Mouse (Mus musculus) layer of hippocampus, postnatal 36 days (tissue): Measurements from ENCODE around the gene Rab30. TPM values are rescaled to one million over a fixed set of nuclear protein-coding genes. Genes with fewer than 3 reads are reported as not detected.
"Not testable (repeated sequence)": the region's sequence is repeated elsewhere in the genome, so short reads cannot be mapped to it uniquely, and the experiment has no call there.

Experiments
- DNase-seq, 2 experiments: peaks; one replicate each; pipeline ENCODE4 v3.0.0; 2022
- total RNA-seq, 2 experiments: library from RNA; stranded (reverse); gene quantifications; 2 replicates each; pipeline ENCODE4 v1.2.3; 2021

The Rab30 gene
- total RNA-seq: 10 to 100 TPM; 48.7 to 49.2 TPM

DNA sequence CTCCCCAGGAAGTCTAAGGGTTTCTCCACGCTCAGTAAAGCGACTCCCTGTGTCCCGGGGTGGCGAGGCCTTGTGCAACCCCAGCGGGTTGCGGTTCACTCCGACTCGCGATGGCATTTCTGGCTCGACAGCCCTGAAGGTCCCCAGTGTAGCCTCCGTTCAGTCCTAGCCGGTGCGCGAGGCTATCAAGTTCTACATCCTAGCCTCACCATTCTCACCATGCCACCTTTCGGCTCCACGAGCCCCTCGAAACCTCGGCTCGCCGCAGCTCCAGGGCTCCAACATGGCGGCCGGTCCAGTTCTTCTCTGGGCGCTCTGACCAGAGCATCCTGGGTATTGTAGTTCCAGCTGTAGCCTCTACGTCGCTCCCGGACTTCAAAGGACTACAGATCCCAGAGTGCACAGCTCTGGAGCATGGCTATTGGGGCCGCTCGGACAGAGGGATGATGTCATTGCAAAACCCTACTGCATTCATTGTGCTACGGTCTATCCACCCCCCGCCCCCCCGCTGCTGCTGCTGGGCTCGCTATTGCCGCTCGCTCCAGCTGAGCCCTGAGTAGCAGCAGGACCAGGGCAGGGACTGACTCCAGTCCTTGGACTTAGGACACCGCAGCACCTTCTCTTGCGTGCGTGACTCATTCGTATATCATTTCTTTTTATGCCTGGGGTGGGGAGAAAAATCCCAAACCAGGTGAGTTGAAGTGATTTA is at the start of gene Rab30:
TSS of gene Rab30 (plus strand) at position 452 of the 709 bp plus-strand sequence.
- peak; percentile 91 to 94 for DNase-seq

DNA sequence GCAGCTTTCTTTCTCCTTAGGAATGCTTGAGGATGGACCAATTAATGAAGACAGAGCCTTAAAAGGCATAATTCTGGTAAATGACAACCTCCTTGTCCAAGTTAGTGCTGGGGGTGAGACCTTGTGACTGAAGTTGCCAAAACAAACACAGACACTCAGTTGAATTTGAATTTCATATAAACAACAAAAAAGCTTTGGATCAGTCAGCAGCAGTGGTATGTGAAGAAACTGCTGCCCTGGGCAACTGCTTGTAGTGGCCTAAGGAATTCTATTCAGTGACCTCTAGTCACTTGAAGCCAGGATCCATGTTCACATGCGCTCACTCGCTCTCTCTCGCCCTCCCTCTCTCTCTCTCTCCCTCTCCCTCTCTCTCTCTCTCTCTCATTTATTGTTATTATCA is 45.0 kb upstream of the Rab30 start:
- no peak for DNase-seq

- no peak for DNase-seq
Observed at GRCm38 (mm10) chr7:92698770-92699169, 42.6 kb upstream of the Rab30 start.

GRCm38 (mm10) chr7:92703661-92704060 is 37.7 kb upstream of the Rab30 start:
- no peak for DNase-seq

- no peak for DNase-seq
Observed at GRCm38 (mm10) chr7:92705534-92705933, 35.9 kb upstream of the Rab30 start.

GRCm38 (mm10) chr7:92706711-92707110 is 34.7 kb upstream of the Rab30 start:
- no peak for DNase-seq

DNA sequence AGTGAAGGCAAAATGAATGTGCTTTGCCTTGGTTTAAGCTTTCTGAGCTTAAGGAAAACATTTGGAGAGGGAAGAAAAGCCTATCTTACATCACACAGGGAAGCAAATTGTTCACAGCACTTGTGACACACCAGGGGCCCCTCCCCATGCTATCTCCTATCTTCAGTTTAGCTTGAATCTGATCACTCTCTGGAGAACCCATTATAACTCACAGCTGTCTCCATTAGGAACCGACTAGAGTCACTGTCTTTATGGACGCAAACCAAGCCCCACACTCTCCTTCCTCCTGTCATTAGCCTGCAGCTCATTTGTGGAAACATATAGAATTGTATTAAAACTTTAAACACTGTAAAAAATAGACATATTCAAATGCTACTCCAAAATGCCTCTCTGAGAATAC is 31.8 kb upstream of the Rab30 start:
- no peak for DNase-seq

- DNase-seq: no peak
Observed at GRCm38 (mm10) chr7:92711593-92711992, 29.8 kb upstream of the Rab30 start.

DNA sequence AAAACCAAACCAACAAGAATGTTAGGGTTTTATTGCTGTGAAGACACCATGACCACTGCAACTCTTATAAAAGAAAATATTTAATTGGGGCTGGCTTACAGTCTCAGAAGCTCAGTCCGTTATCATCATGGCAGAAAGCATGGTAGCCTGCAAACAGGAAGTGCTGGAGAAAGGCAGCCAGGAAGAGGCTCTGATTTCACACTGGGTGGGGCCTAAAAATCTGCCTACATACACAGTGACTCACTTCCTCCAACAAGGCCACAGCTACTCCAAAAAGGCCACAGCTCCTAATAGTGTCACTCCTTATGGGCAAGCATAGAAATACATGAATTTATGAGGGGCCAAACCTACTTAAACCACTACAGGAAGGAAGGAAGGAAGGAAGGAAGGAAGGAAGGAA is 26.3 kb upstream of the Rab30 start:
- no peak for DNase-seq

DNA sequence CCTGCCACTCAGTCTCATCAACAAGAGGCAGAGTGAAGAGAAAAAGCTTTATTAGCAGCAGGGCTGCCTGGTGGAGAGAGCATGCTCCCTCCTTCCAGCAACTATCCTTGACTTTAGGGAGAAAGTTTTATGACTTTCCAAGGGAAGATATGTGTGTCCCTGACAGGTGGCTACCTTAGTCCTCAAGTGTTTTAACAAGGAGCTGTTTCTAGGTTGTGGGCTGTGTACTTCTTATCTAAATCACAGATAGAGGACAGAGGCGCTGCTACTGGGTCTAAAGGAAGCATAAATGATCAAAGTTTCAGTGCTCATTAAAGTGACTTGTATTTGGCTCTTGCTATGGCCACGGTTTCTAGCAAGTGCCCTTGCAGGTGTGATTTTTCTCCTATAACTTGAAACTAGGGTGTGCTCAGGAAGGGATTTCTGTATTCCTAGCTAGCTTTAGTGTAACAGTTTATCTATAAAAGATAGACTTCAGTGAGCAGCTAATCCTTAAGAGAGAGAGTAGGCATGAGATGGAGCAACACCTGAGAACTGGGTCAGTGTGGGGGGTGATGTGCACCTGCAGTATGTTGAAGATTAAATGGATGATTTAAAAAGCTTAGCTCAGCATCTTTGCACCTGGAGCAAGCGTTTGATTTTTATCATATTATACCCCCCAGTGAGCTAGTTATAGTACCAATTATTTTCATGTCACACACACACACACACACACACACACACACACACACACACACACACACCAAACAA is 21.1 kb upstream of the Rab30 start:
- DNase-seq: no peak

DNA sequence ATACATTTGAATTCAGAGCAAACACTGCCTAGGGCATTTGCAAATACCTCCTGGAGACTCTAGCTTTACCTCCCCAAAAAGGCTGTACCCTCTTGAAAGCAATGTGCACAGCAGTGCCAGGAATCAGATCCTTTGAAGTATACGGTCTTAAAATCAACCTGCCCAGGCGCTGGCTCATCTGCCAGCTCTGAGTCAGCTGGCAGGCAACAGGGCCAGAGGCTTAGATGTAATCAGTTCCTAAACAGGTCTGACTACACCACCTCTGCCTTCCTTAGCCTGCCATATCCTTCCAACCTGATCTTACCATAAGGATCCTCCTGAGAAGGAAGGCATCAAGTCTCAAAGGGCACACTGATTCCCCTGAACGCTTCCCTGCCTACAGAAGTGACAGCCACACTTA is 17.7 kb upstream of the Rab30 start:
- DNase-seq: no peak

DNA sequence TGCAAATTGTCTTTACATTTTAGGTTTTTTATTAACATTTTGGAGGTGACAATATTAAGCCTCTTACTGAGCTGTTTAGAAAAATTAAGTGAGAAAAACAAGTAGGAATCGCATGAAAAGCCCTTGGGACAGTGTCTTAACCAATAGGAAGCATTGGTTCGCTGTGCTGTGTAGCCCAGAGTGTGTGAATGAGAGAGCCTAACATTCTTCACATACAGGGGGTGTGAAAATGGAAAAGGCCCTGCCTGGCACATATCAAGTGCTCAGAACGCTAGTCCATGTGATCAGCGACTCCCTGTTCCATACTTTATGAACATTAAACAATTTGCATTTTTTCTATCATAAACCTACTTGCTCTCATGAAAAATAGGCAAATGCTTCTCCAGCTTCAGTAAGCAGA is 17.1 kb upstream of the Rab30 start:
- no peak for DNase-seq

GRCm38 (mm10) chr7:92729583-92729982 is 11.8 kb upstream of the Rab30 start:
- not testable (repeated sequence) for DNase-seq

- no peak for DNase-seq
Observed at GRCm38 (mm10) chr7:92730465-92730864, 10.9 kb upstream of the Rab30 start.

DNA sequence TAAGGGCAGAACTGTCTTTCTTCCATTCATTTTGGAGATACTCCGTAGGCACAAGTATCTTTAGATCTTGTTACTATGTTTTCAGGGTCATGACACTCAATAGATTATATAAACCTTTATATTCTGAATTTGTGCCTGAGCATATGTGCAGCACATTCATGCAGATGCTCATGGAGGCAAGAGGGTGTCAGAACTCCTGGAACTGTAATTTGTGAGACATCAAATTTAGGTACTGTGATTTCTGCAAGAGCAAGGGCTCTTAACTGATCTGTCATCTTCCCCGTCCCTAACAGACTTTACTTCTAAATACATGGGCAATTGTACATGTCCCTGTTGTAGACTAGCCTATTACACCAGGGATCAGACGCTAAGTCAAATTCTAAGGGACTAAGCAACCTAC is 10.4 kb upstream of the Rab30 start:
- no peak for DNase-seq

DNA sequence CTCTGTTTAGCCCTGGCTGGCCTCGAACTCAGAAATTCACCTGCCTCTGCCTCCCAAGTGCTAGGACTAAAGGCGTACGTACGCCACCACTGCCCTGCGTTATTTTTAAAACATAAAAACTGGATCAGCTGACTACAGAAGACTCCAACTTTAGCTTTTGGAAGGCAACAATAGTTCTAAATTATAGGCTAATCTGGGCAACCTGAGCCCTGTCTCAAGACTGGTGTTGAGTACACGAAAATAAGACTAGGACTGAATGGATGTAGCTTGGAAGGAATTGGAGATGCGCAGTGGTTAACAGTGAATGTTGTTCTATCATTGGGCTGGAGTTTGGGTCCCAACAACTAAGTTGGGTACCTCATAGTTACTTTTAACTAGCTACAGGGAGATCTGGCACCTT is 9.3 kb upstream of the Rab30 start:
- DNase-seq: no peak

- DNase-seq: no peak
Observed at GRCm38 (mm10) chr7:92737560-92737959, 3.8 kb upstream of the Rab30 start.

GRCm38 (mm10) chr7:92739956-92740355 is 1.4 kb upstream of the Rab30 start:
- no peak for DNase-seq

DNA sequence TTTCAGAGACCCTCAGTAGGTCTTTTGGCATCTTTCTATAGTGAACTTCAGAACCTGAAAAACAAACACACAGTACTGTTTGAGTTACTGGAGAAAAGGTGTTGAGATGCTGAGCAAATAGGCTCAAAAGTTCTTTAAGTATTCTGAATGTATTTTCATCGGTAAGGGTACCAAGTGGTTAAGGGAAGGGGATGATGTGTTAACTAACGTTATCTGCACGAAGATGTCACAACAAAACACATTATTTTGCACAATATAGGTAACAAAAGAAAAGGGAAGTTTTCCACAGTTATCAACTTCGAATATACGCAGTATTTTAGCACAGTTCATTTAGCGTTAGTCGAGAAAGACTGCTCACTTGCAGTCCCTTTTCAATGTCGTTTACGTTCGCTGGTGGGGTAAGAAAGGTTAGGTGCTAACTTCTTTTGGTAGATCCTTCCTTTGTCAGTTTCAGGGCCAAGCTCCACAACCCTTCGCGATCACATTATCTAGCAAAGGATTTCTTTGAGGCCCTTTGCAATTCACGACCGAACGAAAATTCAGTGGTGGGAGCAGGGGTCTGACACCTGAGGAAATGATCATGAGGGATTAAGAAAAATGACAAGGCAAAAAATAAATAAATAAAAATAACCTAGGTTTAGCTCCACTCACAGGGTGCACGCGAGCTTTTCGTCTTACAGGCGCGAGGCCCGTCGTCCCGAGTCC is 840 bp upstream of the Rab30 start:
- no peak for DNase-seq

DNA sequence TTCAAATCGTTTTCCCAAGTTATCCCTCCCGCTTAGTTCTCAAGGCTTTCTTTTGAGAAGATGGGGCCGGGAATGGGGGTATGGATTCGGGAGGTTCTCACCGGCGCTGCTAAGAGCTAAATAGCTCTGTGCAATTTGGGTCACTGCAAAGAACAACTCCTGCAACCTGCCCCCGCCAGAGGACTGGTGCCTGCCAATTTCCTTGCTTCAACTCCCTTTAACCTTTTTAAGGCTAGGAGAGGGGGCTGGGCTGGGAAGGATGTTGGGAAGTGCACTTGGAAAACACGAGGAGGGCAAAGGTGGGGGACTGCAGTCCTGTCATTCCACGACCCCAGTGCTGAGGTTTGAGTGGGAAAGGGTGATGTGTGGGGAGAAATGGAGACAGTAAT is 452 bp downstream of the Rab30 start:
- peak in 1 of 2 experiments; percentile 43 for DNase-seq

GRCm38 (mm10) chr7:92742341-92742741 is 938 bp downstream of the Rab30 start:
- DNase-seq: no peak

GRCm38 (mm10) chr7:92742774-92743173 is 1.4 kb downstream of the Rab30 start:
- no peak for DNase-seq

DNA sequence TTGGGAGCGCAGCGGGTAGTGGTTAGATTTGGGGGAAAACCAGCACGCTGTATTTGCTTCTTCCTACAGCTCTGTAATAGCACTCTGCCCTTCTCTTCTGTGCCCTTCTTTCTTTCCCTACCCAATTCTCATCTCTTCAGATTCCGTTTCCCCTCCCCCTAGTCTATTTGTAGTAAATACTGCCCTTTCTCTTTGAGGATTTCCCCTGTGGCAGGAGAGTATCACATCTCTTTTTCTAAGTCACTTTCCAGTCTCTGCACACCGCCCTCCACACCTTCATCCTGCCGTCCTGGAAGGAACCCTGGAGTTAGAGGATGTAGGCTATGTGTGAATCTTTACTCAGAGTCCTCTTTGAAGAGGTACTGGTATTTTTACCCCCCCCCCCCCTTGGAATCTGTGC is 1.9 kb downstream of the Rab30 start:
- DNase-seq: no peak

- DNase-seq: no peak
Observed at GRCm38 (mm10) chr7:92750395-92750794, 9.0 kb downstream of the Rab30 start.
